11 mouse cellular contexts compared by ENCODE assay signal in genomic region chr1:135800192-135800950, GRCm38 (mm10). TPM values are rescaled to one million over a fixed set of nuclear protein-coding genes. Genes with fewer than 3 reads are reported as not detected.
A peak's percentile ranks its signal among the peaks of the same experiment; 100 is the strongest.
DNase-seq lines count a peak whose midpoint lies in the region; ATAC-seq and TF ChIP-seq lines count a peak whose summit lies in the region.
"Had no signal": no experiment of that assay in that cellular context is flagged by ENCODE, and none has a peak within 500 bp of the region (broad histone marks: within the 10 kb centered on the region; RNA-seq: fewer than 3 reads in every experiment).

No protein-coding gene starts in this region.

- peaks cover 35% of the 10 kb centered on the region for H3K4me1 ChIP-seq in kidney, embryonic 15.5 days
- H3K4me1 ChIP-seq in embryonic facial prominence, embryonic 10.5 days, result peaks cover 30% of the 10 kb centered on the region
- peaks cover 11% of the 10 kb centered on the region for H3K4me1 ChIP-seq in hindbrain, embryonic 15.5 days (replicated peaks)
- H3K4me1 ChIP-seq in midbrain, postnatal 0 days (ENCODE audit: insufficient read depth, low read length), result no peaks in the 10 kb centered on the region
- no peaks in the 10 kb centered on the region for H3K4me1 ChIP-seq in forebrain, postnatal 0 days (ENCODE audit: insufficient read depth)

- no peaks in the 10 kb centered on the region for H3K36me3 ChIP-seq in kidney, embryonic 15.5 days
- no peaks in the 10 kb centered on the region for H3K36me3 ChIP-seq in embryonic facial prominence, embryonic 10.5 days (replicated peaks)
- H3K36me3 ChIP-seq in hindbrain, embryonic 15.5 days, result no peaks in the 10 kb centered on the region
- H3K36me3 ChIP-seq in midbrain, postnatal 0 days (ENCODE audit: insufficient read depth, low read length), result no peaks in the 10 kb centered on the region
- H3K36me3 ChIP-seq in forebrain, postnatal 0 days (ENCODE audit: insufficient read depth), result no peaks in the 10 kb centered on the region
- H3K36me3 ChIP-seq: G1E had no signal

- H3K4me3 ChIP-seq in kidney, embryonic 15.5 days (replicated peaks), result no peak overlapping the region
- no peak overlapping the region for H3K4me3 ChIP-seq in embryonic facial prominence, embryonic 10.5 days
- H3K4me3 ChIP-seq in hindbrain, embryonic 15.5 days, result no peak overlapping the region
- no peak overlapping the region for H3K4me3 ChIP-seq in midbrain, postnatal 0 days (ENCODE audit: low read depth, low read length)
- no peak overlapping the region for H3K4me3 ChIP-seq in forebrain, postnatal 0 days (ENCODE audit: low read depth, low read length)
- H3K4me3 ChIP-seq: forebrain, embryonic 13.5 days had no signal

- H3K27me3 ChIP-seq in kidney, embryonic 15.5 days, result no peaks in the 10 kb centered on the region
- peaks cover 26% of the 10 kb centered on the region for H3K27me3 ChIP-seq in embryonic facial prominence, embryonic 10.5 days (replicated peaks; ENCODE audit: low read depth, poor library complexity, severe bottlenecking)
- no peaks in the 10 kb centered on the region for H3K27me3 ChIP-seq in hindbrain, embryonic 15.5 days
- H3K27me3 ChIP-seq in midbrain, postnatal 0 days (ENCODE audit: insufficient read depth, low read length), result no peaks in the 10 kb centered on the region
- H3K27me3 ChIP-seq in forebrain, postnatal 0 days (ENCODE audit: insufficient read depth, low read length), result no peaks in the 10 kb centered on the region
- H3K27me3 ChIP-seq: forebrain, embryonic 13.5 days had no signal

- H3K9ac ChIP-seq in kidney, embryonic 15.5 days, result no peak overlapping the region
- H3K9ac ChIP-seq in hindbrain, embryonic 15.5 days, result no peak overlapping the region
- no peak overlapping the region for H3K9ac ChIP-seq in midbrain, postnatal 0 days (replicated peaks; ENCODE audit: low read length, poor library complexity, severe bottlenecking)
- no peak overlapping the region for H3K9ac ChIP-seq in forebrain, postnatal 0 days
- H3K9ac ChIP-seq: forebrain, embryonic 13.5 days had no signal

- H3K27ac ChIP-seq in kidney, embryonic 15.5 days, result peak overlapping the region; percentile 70
- peak overlapping the region; percentile 51; the same call in 1 of the 2 replicates for H3K27ac ChIP-seq in embryonic facial prominence, embryonic 10.5 days (replicated peaks)
- peak overlapping the region; percentile 27; the same call in 1 of the 2 replicates for H3K27ac ChIP-seq in hindbrain, embryonic 15.5 days (replicated peaks)
- no peak overlapping the region for H3K27ac ChIP-seq in midbrain, postnatal 0 days (ENCODE audit: low read depth, low read length)
- no peak overlapping the region for H3K27ac ChIP-seq in forebrain, postnatal 0 days (ENCODE audit: low read depth, low read length)
- H3K27ac ChIP-seq: forebrain, embryonic 13.5 days had no signal

- H3K4me2 ChIP-seq in kidney, embryonic 15.5 days, result no peak overlapping the region
- no peak overlapping the region for H3K4me2 ChIP-seq in hindbrain, embryonic 15.5 days
- no peak overlapping the region for H3K4me2 ChIP-seq in midbrain, postnatal 0 days (ENCODE audit: low read depth, low read length, poor library complexity, severe bottlenecking)
- no peak overlapping the region for H3K4me2 ChIP-seq in forebrain, postnatal 0 days (ENCODE audit: low read depth)
- H3K4me2 ChIP-seq: forebrain, embryonic 13.5 days had no signal

- no peak for DNase-seq in kidney, postnatal 36 days
- peak; percentile 40 for DNase-seq in embryonic facial prominence, embryonic 10.5 days (ENCODE audit: low spot score)
- peak; percentile 22 for DNase-seq in midbrain, postnatal 0 days (ENCODE audit: low spot score)
- DNase-seq in layer of hippocampus, adult 9-10 months (ENCODE audit: low spot score), result no peak
- no peak for DNase-seq in forebrain, postnatal 0 days
- DNase-seq in Muller cell, postnatal 12 days (ENCODE audit: inconsistent ontology term), result no peak
- DNase-seq: layer of hippocampus, adult 9-11 months had no signal

- TF ChIP-seq CTCF in midbrain, postnatal 0 days (IDR thresholded peaks at IDR 0.05), result no peak
- no peak for TF ChIP-seq CTCF in forebrain, postnatal 0 days (IDR thresholded peaks at IDR 0.05; ENCODE audit: low read depth)

- 43% methylated on average over 8 of the region's 8 CpGs for WGBS in kidney, embryonic 15.5 days
- 55% methylated on average over 8 of the region's 8 CpGs for WGBS in embryonic facial prominence, embryonic 10.5 days
- 36% methylated on average over 8 of the region's 8 CpGs for WGBS in hindbrain, embryonic 15.5 days
- WGBS in midbrain, postnatal 0 days, result 46% methylated on average over 8 of the region's 8 CpGs
- 48% methylated on average over 8 of the region's 8 CpGs for WGBS in forebrain, postnatal 0 days

- no peaks in the 10 kb centered on the region for H3K9me3 ChIP-seq in kidney, embryonic 15.5 days (replicated peaks)
- no peaks in the 10 kb centered on the region for H3K9me3 ChIP-seq in embryonic facial prominence, embryonic 10.5 days
- H3K9me3 ChIP-seq in hindbrain, embryonic 15.5 days, result no peaks in the 10 kb centered on the region
- H3K9me3 ChIP-seq in midbrain, postnatal 0 days (ENCODE audit: low read length), result no peaks in the 10 kb centered on the region
- H3K9me3 ChIP-seq in forebrain, postnatal 0 days (ENCODE audit: low read length), result no peaks in the 10 kb centered on the region
- H3K9me3 ChIP-seq: forebrain, embryonic 13.5 days; G1E had no signal

- peak; percentile 57 for ATAC-seq in kidney, embryonic 15.5 days (replicated peaks; ENCODE audit: low FRiP score)
- peak; percentile 62; the same call in 1 of the 2 replicates for ATAC-seq in hindbrain, embryonic 15.5 days (ENCODE audit: low FRiP score, low read depth)
- ATAC-seq in midbrain, postnatal 0 days (ENCODE audit: low FRiP score), result no peak
- ATAC-seq in forebrain, postnatal 0 days, result no peak
- ATAC-seq: forebrain, embryonic 13.5 days had no signal

RNA-seq across cellular contexts. Expression of gene Lad1, which starts 18.0 kb away (rescaled TPM):
- 21.7 and 22.1 TPM in 2 replicates for polyA plus RNA-seq in kidney, embryonic 15.5 days (2015; fragmentation: Nextera tagmentation; extraction: Ambion mirVana)
- polyA plus RNA-seq in embryonic facial prominence, embryonic 10.5 days (2016; fragmentation: Nextera tagmentation; extraction: Ambion mirVana), result 7.5 TPM in 2 replicates
- 0.78 and 0.80 TPM in 2 replicates for polyA plus RNA-seq in hindbrain, embryonic 15.5 days (2015; fragmentation: Nextera tagmentation; extraction: Ambion mirVana)
- 0.90 and 1.9 TPM in 2 replicates for total RNA-seq in midbrain, postnatal 0 days (2014; rRNA removed)
- 0.56 and 0.64 TPM in 2 replicates for polyA plus RNA-seq in midbrain, postnatal 0 days (2015; fragmentation: Nextera tagmentation; extraction: Ambion mirVana)
- 0.31 and 0.81 TPM in 2 replicates for total RNA-seq in forebrain, postnatal 0 days (2014; rRNA removed)
- 0.35 and 0.40 TPM in 2 replicates for polyA plus RNA-seq in forebrain, postnatal 0 days (2015; fragmentation: Nextera tagmentation; extraction: Ambion mirVana)
- polyA plus RNA-seq: G1E had no signal

RNA-seq across cellular contexts. Expression of gene Tnni1, which starts 21.1 kb away (rescaled TPM):
- polyA plus RNA-seq in kidney, embryonic 15.5 days (2015; fragmentation: Nextera tagmentation; extraction: Ambion mirVana), result 36.1 and 56.2 TPM in 2 replicates
- polyA plus RNA-seq in embryonic facial prominence, embryonic 10.5 days (2016; fragmentation: Nextera tagmentation; extraction: Ambion mirVana), result 5.5 and 7.9 TPM in 2 replicates
- polyA plus RNA-seq in hindbrain, embryonic 15.5 days (2015; fragmentation: Nextera tagmentation; extraction: Ambion mirVana), result 1.3 and 1.8 TPM in 2 replicates
- 2.2 TPM in 1 of 2 replicates, not detected in the other for total RNA-seq in midbrain, postnatal 0 days (2014; rRNA removed)
- polyA plus RNA-seq in midbrain, postnatal 0 days (2015; fragmentation: Nextera tagmentation; extraction: Ambion mirVana), result 0.57 and 0.70 TPM in 2 replicates
- total RNA-seq in forebrain, postnatal 0 days (2014; rRNA removed), result 0.19 TPM in 1 of 2 replicates, not detected in the other
- 0.39 and 0.48 TPM in 2 replicates for polyA plus RNA-seq in forebrain, postnatal 0 days (2015; fragmentation: Nextera tagmentation; extraction: Ambion mirVana)

RNA-seq across cellular contexts. Expression of gene Phlda3, which starts 34.5 kb away (rescaled TPM):
- 79.5 and 86.2 TPM in 2 replicates for polyA plus RNA-seq in kidney, embryonic 15.5 days (2015; fragmentation: Nextera tagmentation; extraction: Ambion mirVana)
- 29.0 and 32.2 TPM in 2 replicates for polyA plus RNA-seq in embryonic facial prominence, embryonic 10.5 days (2016; fragmentation: Nextera tagmentation; extraction: Ambion mirVana)
- polyA plus RNA-seq in hindbrain, embryonic 15.5 days (2015; fragmentation: Nextera tagmentation; extraction: Ambion mirVana), result 34.9 and 39.9 TPM in 2 replicates
- 45.1 and 54.4 TPM in 2 replicates for total RNA-seq in midbrain, postnatal 0 days (2014; rRNA removed)
- 48.5 and 48.9 TPM in 2 replicates for polyA plus RNA-seq in midbrain, postnatal 0 days (2015; fragmentation: Nextera tagmentation; extraction: Ambion mirVana)
- 23.6 and 27.2 TPM in 2 replicates for total RNA-seq in forebrain, postnatal 0 days (2014; rRNA removed)
- polyA plus RNA-seq in forebrain, postnatal 0 days (2015; fragmentation: Nextera tagmentation; extraction: Ambion mirVana), result 28.5 and 30.3 TPM in 2 replicates

RNA-seq across cellular contexts. Expression of gene Tnnt2, which starts 35.8 kb away (rescaled TPM):
- polyA plus RNA-seq in kidney, embryonic 15.5 days (2015; fragmentation: Nextera tagmentation; extraction: Ambion mirVana), result 22.2 and 39.9 TPM in 2 replicates
- polyA plus RNA-seq in embryonic facial prominence, embryonic 10.5 days (2016; fragmentation: Nextera tagmentation; extraction: Ambion mirVana), result 1.1 and 4.4 TPM in 2 replicates
- 0.58 and 0.93 TPM in 2 replicates for polyA plus RNA-seq in hindbrain, embryonic 15.5 days (2015; fragmentation: Nextera tagmentation; extraction: Ambion mirVana)
- 0.52 and 1.0 TPM in 2 replicates for total RNA-seq in midbrain, postnatal 0 days (2014; rRNA removed)
- 0.51 and 1.3 TPM in 2 replicates for polyA plus RNA-seq in midbrain, postnatal 0 days (2015; fragmentation: Nextera tagmentation; extraction: Ambion mirVana)
- 0.67 and 0.77 TPM in 2 replicates for total RNA-seq in forebrain, postnatal 0 days (2014; rRNA removed)
- 0.63 and 0.89 TPM in 2 replicates for polyA plus RNA-seq in forebrain, postnatal 0 days (2015; fragmentation: Nextera tagmentation; extraction: Ambion mirVana)
- polyA plus RNA-seq: G1E had no signal

Comparison
In these comparisons a context has a peak if more than half of its experiments do, and no peak if none do; other contexts are left out.
1. ATAC-seq: peak in kidney, embryonic 15.5 days (single experiment) and hindbrain, embryonic 15.5 days (single experiment); none in midbrain, postnatal 0 days (single experiment) and forebrain, postnatal 0 days (single experiment).
2. H3K27ac ChIP-seq: peak in kidney, embryonic 15.5 days (single experiment), embryonic facial prominence, embryonic 10.5 days (single experiment) and hindbrain, embryonic 15.5 days (single experiment); none in midbrain, postnatal 0 days (single experiment) and forebrain, postnatal 0 days (single experiment).
3. DNase-seq: peak in embryonic facial prominence, embryonic 10.5 days (single experiment) and midbrain, postnatal 0 days (single experiment); none in kidney, postnatal 36 days (0 of 2), layer of hippocampus, adult 9-10 months (single experiment), forebrain, postnatal 0 days (single experiment) and Muller cell, postnatal 12 days (single experiment).